Mouse (Mus musculus) embryonic facial prominence, embryonic 14.5 days (tissue): ENCODE results near the gene Ctns. TPM values are rescaled to one million over a fixed set of nuclear protein-coding genes. Genes with fewer than 3 reads are reported as not detected.

Experiments used
- ATAC-seq: fragments of 200-750 bp; cut with Nextera tagmentation; 2 replicates; pipeline ENCODE4 v1.8.0; 2017; ENCODE audit warnings: low read depth, moderate number of reproducible peaks, moderate TSS enrichment
- DNase-seq: peaks from one replicate; pipeline ENCODE4 v3.0.0-alpha.2; 2015; ENCODE audit warnings: low spot score
- H3K27ac ChIP-seq: fragments of 300-500 bp; sonication (generic); replicated peaks from 2 replicates; pipeline ENCODE4 v1.5.1; 2014; ENCODE audit warnings: low read depth, mild to moderate bottlenecking, low read length, moderate library complexity
- H3K27me3 ChIP-seq: fragments of 300-500 bp; sonication (generic); replicated peaks from 2 replicates; pipeline ENCODE4 v1.6.1; 2014; ENCODE audit warnings: low read length; ENCODE audit not compliant: control insufficient read depth, insufficient read depth
- H3K36me3 ChIP-seq: fragments of 300-500 bp; sonication (generic); 2 replicates; pipeline ENCODE4 v1.6.1; 2014; ENCODE audit warnings: low read length, mixed read lengths; ENCODE audit not compliant: control insufficient read depth, insufficient read depth
- H3K4me1 ChIP-seq: fragments of 300-500 bp; sonication (generic); 2 replicates; pipeline ENCODE4 v1.6.1; 2014; ENCODE audit warnings: antibody characterized with exemption, low read length; ENCODE audit not compliant: control insufficient read depth, insufficient read depth
- H3K4me2 ChIP-seq: fragments of 300-500 bp; sonication (generic); 2 replicates; pipeline ENCODE4 v1.6.1; 2014; ENCODE audit warnings: low read depth, mild to moderate bottlenecking, low read length, moderate library complexity, mixed read lengths
- H3K4me3 ChIP-seq: fragments of 300-500 bp; sonication (generic); 2 replicates; pipeline ENCODE4 v1.5.1; 2014; ENCODE audit warnings: low read depth, mild to moderate bottlenecking, low read length
- H3K9ac ChIP-seq: fragments of 300-500 bp; sonication (generic); 2 replicates; pipeline ENCODE4 v1.6.1; 2014; ENCODE audit warnings: low read depth, mild to moderate bottlenecking, low read length, moderate library complexity, mixed read lengths
- H3K9me3 ChIP-seq: fragments of 300-500 bp; sonication (generic); 2 replicates; pipeline ENCODE4 v1.6.1; 2016; ENCODE audit warnings: low read length; ENCODE audit not compliant: control insufficient read depth
- WGBS: fragments of 180-500 bp; shearing (Covaris S2); extraction: QIAGEN DNeasy Blood & Tissue Kit; methylation state at CpG from one replicate; pipeline ENCODE4 v1.1.7; 2014; 5-methylcytosine and 5-hydroxymethylcytosine counted together
- polyA plus RNA-seq: library from polyadenylated mRNA; unstranded; fragments of >200 nt; fragmentation: Nextera tagmentation; extraction: Ambion mirVana; gene quantifications from 2 replicates; pipeline ENCODE4 v1.2.1, GENCODE M21; 2014

Ctns gene
- polyA plus RNA-seq, 1 experiment from 2014 or later: 18.8 TPM

DNA sequence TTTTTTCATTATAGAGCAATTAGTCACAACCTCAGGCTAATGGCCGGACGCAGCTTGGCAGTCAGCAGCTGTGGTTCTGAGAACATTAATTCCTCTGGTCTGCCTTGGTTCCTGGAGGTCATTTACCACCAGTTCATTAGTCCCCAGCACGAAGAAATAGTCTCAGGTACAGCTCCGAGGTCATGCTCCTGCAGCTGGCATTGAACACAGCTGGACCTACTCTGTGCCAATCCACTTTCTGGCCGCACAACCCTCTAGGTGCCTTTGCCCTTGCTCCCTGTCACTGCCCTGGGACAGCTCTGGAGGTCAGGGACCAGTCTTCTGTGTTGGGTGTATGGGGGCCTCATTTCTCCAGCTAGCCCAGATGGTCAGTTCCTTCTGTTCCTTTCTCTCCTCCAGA lies 30.0 kb upstream of the Ctns start:
- Histone ChIP-seq H3K36me3 (no peaks in the 10 kb centered on the region), H3K4me2 (no peak overlapping the region)
- no peak for ATAC-seq

DNA sequence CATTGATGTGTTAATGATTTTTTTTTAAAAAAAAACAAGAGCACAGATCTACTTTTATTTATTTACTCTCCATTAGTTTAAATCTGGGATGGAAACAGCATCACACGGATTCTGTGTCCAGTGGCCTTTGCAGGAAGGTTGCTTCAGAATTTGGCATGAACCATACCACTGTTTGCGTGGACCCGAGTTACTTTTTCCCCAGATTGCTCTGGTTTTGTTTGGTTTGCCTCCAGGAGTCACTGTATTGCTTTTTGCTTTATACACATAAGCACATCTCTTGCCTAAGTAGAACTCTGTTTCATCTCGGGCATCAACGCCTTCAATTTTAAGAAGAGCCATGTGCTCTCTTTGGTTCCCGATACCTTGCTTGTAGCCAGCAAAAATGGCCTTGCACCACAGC lies 27.0 kb upstream of the Ctns start:
- DNase-seq (no peak), ATAC-seq (no peak)
- H3K27ac ChIP-seq: no peak overlapping the region
- no peaks in the 10 kb centered on the region for H3K4me1 ChIP-seq
- H3K9me3 ChIP-seq: no peaks in the 10 kb centered on the region
- H3K4me3 ChIP-seq: no peak overlapping the region
- 82% methylated on average over 6 of the region's 6 CpGs for WGBS
- H3K36me3 ChIP-seq: no peaks in the 10 kb centered on the region
- H3K4me2 ChIP-seq: no peak overlapping the region
- H3K27me3 ChIP-seq: no peaks in the 10 kb centered on the region
- H3K9ac ChIP-seq: no peak overlapping the region

More for the DNA sequence above, 30.0 kb upstream of the Ctns start:
- H3K4me3 ChIP-seq: no peak overlapping the region
- H3K27me3 ChIP-seq: no peaks in the 10 kb centered on the region
- no peak for DNase-seq
- no peak overlapping the region for H3K9ac ChIP-seq
- no peaks in the 10 kb centered on the region for H3K4me1 ChIP-seq
- H3K27ac ChIP-seq: no peak overlapping the region
- WGBS: 73% methylated on average over 5 of the region's 5 CpGs
- no peaks in the 10 kb centered on the region for H3K9me3 ChIP-seq

DNA sequence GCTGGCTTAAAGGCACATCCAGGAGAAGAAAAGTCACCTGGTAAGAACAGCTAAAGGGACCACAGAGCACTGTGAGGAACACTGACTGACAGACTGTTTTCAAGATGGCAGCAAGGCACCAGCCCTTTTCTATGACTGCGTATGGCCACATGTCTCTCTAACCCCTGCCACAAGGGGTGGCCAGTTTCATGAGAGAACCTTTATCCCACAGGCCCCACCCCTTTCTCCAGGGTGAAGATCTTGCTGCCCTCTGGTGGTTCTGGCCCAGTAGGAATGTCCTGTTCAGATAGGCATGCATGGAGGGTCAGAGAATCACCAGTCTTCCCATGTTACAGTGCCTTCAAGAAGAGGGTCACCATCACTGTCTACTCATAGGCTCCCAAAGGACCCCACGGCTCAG lies 25.1 kb upstream of the Ctns start:
- Histone ChIP-seq H3K4me1 (no peaks in the 10 kb centered on the region), H3K9ac (no peak overlapping the region), H3K9me3 (no peaks in the 10 kb centered on the region), H3K4me2 (no peak overlapping the region), H3K27ac (no peak overlapping the region), H3K36me3 (no peaks in the 10 kb centered on the region), H3K27me3 (no peaks in the 10 kb centered on the region), H3K4me3 (no peak overlapping the region)
- WGBS: 74% methylated on average over 2 of the region's 2 CpGs
- DNase-seq: no peak
- ATAC-seq: no peak

DNA sequence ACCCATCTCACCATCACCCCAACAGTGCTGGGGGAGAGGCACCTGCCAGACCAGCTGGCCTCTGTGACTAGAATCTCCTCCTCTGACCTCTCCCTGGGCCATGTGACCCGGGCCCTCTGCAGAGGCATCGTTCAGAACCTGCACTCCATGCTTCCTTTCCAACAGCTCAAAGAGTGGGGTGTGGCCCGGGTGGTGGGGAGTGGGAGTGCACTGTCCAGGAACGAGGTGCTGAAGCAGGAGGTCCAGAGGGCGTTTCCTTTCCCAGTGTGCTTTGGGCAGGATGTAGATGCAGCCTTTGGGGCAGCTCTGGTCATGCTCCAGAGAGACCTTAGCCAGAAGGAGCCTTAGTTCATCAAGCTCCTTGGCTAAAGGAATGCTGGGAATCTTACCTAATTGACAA lies 24.0 kb upstream of the Ctns start:
- Histone ChIP-seq H3K9me3 (no peaks in the 10 kb centered on the region), H3K4me1 (no peaks in the 10 kb centered on the region), H3K27ac (no peak overlapping the region), H3K36me3 (no peaks in the 10 kb centered on the region), H3K27me3 (no peaks in the 10 kb centered on the region), H3K4me2 (no peak overlapping the region), H3K4me3 (no peak overlapping the region), H3K9ac (no peak overlapping the region)
- DNase-seq (no peak), ATAC-seq (no peak)
- 31% methylated on average over 5 of the region's 5 CpGs for WGBS

DNA sequence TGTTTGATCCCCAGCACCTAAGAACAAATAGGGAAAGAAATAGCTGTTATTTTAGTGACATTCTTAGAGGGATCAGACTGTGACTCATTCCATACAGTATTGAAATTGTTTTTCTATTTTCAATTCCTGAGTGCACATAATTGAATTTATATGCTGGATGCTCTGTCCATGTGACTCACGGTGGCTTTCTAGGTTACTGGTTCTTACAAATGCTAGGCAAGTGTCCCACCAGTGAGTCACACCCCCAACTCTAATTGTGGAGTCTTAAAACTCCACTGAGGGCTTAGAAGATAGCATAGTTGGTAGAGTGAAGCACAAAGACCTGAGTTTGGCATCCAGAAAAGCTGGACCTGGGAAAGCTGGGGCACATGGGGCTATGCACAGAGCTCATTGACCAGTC lies 21.8 kb upstream of the Ctns start:
- no peak overlapping the region for H3K9ac ChIP-seq
- no peaks in the 10 kb centered on the region for H3K27me3 ChIP-seq
- H3K27ac ChIP-seq: no peak overlapping the region
- DNase-seq: no peak
- no peaks in the 10 kb centered on the region for H3K4me1 ChIP-seq
- H3K4me3 ChIP-seq: no peak overlapping the region
- 67% methylated on average over 1 of the region's 1 CpGs for WGBS
- ATAC-seq: no peak
- no peaks in the 10 kb centered on the region for H3K9me3 ChIP-seq
- H3K36me3 ChIP-seq: no peaks in the 10 kb centered on the region
- H3K4me2 ChIP-seq: no peak overlapping the region

DNA sequence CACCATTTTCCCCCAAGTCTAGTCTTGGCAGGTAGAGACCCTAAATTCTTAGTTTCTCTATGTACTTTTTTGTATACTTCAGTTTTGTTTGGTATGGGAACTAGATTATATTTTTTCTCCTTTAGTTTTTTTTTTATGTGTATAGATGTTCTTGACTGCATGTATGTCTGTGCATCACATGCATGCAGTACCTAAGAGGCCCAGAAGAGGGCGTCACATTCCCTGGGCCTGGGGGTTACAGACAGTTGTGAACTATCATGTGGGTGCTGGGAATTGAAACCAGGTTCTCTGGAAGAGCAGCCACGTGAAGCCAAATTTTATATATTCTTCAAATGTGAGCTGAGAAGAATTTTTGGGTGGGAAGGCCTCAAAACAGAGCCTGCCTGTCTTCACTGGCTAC lies 20.8 kb upstream of the Ctns start:
- H3K9me3 ChIP-seq: no peaks in the 10 kb centered on the region
- WGBS: 67% methylated on average over 2 of the region's 2 CpGs
- ATAC-seq: no peak

DNA sequence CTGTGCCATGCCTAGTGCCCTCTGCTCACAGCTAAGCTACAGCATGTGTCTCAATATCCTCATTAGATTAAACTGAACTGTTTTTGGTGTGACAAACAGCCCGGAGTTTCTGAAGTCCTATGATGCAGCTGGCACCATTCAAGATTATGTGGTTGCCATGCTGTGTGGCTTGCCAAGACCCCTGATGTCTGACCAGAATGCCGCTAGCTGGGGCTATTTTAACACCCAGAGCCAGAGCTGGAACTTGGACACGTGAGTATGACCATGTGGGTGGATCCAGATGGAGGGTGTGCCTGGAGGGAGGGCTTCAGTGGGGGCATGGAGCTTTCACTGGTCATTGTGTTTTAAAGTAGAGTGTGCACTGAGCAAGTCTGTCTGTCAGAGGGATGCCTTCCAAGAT lies 15.1 kb upstream of the Ctns start:
- Histone ChIP-seq H3K36me3 (no peaks in the 10 kb centered on the region), H3K9me3 (no peaks in the 10 kb centered on the region), H3K4me1 (no peaks in the 10 kb centered on the region), H3K4me2 (no peak overlapping the region), H3K4me3 (no peak overlapping the region), H3K27me3 (no peaks in the 10 kb centered on the region), H3K9ac (no peak overlapping the region), H3K27ac (no peak overlapping the region)
- DNase-seq (no peak), ATAC-seq (no peak)
- WGBS: 70% methylated on average over 3 of the region's 3 CpGs

More for the DNA sequence above, 20.8 kb upstream of the Ctns start:
- no peak for DNase-seq
- no peaks in the 10 kb centered on the region for H3K4me1 ChIP-seq
- no peak overlapping the region for H3K9ac ChIP-seq
- H3K36me3 ChIP-seq: no peaks in the 10 kb centered on the region
- H3K4me2 ChIP-seq: no peak overlapping the region
- no peaks in the 10 kb centered on the region for H3K27me3 ChIP-seq
- no peak overlapping the region for H3K4me3 ChIP-seq
- no peak overlapping the region for H3K27ac ChIP-seq

DNA sequence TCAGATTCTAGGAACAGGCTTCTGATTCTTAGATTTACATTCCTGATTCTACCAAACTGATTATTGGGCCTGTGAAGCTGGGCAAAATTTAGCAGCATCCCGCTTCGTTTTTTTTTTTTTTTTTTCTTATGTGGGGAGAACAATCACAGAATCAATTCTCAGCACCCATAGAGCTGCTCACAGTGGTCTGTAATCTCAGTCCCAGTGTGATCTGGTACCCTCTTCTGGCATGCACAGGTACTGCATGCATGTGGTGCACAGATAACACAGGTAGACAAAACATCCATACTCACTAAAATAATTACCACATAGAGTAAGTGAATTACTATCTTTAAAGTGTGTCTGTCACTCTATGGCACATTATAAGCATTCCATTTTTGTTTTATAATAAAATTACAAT lies 8.8 kb upstream of the Ctns start:
- H3K27ac ChIP-seq: no peak overlapping the region
- no peak overlapping the region for H3K9ac ChIP-seq
- 83% methylated on average over 2 of the region's 2 CpGs for WGBS
- no peaks in the 10 kb centered on the region for H3K4me1 ChIP-seq
- H3K4me3 ChIP-seq: no peak overlapping the region
- H3K4me2 ChIP-seq: no peak overlapping the region
- no peak for DNase-seq
- H3K27me3 ChIP-seq: no peaks in the 10 kb centered on the region
- no peaks in the 10 kb centered on the region for H3K9me3 ChIP-seq
- ATAC-seq: no peak
- no peaks in the 10 kb centered on the region for H3K36me3 ChIP-seq

DNA sequence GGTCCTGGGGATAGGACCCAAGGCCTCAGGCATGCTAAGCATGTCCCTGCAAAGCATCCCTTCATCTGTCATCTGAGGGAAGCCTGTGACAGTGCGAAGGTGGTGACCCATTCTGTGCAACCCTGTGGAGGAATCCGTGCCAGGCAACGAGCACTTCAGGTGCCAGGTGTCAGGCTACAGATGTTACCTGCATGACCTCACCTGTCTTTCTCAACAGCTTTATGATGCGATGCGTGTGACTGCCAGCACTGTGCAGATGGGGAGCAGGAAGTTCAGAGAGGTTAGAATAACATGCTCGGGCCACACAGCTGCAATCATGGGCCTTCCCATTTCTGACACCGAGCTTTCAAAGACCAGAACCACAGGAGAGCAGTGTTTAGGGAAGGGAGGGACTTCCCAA lies 6.4 kb upstream of the Ctns start:
- Histone ChIP-seq H3K9ac (no peak overlapping the region), H3K4me2 (no peak overlapping the region), H3K4me3 (no peak overlapping the region), H3K27ac (no peak overlapping the region), H3K4me1 (no peaks in the 10 kb centered on the region), H3K9me3 (no peaks in the 10 kb centered on the region), H3K27me3 (no peaks in the 10 kb centered on the region), H3K36me3 (no peaks in the 10 kb centered on the region)
- WGBS: 52% methylated on average over 7 of the region's 7 CpGs
- DNase-seq (no peak), ATAC-seq (no peak)
